Mouse (Mus musculus) embryonic facial prominence, embryonic 10.5 days (tissue): Measurements from ENCODE around the gene Ear1. TPM values are rescaled to one million over a fixed set of nuclear protein-coding genes. Genes with fewer than 3 reads are reported as not detected.

Source experiments
- polyA plus RNA-seq: library from polyadenylated mRNA; unstranded; fragments of >200 nt; fragmentation: Nextera tagmentation; extraction: Ambion mirVana; gene quantifications from 2 replicates; pipeline ENCODE4 v1.2.1, GENCODE M21; 2016

The Ear1 gene
- polyA plus RNA-seq, 1 experiment from 2014 or later, result not detected

Other genes starting within 250 kb of the Ear1 start
- gene Gm8165, start 198.3 kb downstream of the Ear1 start, polyA plus RNA-seq, result not detected in 2 replicates
- gene Gm7324, start 177.7 kb downstream of the Ear1 start, polyA plus RNA-seq, result 0.74 and 1.3 TPM in 2 replicates
- not detected in 2 replicates for gene Gm16506, start 148.0 kb downstream of the Ear1 start, polyA plus RNA-seq
- gene Gm6526, start 127.7 kb downstream of the Ear1 start, polyA plus RNA-seq, result not detected in 2 replicates
- gene Gm8180, start 90.8 kb downstream of the Ear1 start, polyA plus RNA-seq, result not detected in 2 replicates
- gene Ear10, start 48.0 kb upstream of the Ear1 start, polyA plus RNA-seq, result not detected in 2 replicates
- 7.6 and 8.7 TPM in 2 replicates for gene Gm8113, start 49.9 kb upstream of the Ear1 start, polyA plus RNA-seq
- not detected in 2 replicates for gene Ang5, start 81.6 kb upstream of the Ear1 start, polyA plus RNA-seq
- not detected in 2 replicates for gene Ang6, start 126.8 kb upstream of the Ear1 start, polyA plus RNA-seq
- not detected in 2 replicates for gene Ear2, start 227.1 kb upstream of the Ear1 start, polyA plus RNA-seq
- not detected in 2 replicates for gene Gm3327, start 248.3 kb upstream of the Ear1 start, polyA plus RNA-seq